In the genomic region with DNA sequence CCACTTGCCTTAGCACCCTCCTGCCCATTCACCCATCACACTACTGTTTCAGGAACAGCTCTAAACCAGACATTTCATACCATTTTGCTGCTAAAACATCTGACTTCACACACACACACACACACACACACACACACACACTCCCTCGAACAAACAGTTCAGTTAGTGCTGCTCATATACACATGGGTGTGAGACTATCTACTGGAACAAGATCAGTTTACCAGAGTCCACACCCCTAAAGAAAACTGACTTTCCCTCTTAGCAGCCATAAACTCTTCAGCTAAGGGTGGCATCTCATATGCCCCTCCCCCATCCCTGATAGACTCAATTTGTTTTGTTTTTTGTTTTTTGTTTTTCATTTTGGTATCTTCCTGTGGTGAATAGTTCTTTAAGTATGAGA, we compare ENCODE assay signal across 22 mouse cellular contexts.
DNase-seq lines count a peak whose midpoint lies in the region; ATAC-seq and TF ChIP-seq lines count a peak whose summit lies in the region.
"Had no signal": no experiment of that assay in that cellular context is flagged by ENCODE, and none has a peak within 500 bp of the region (broad histone marks: within the 10 kb centered on the region; RNA-seq: fewer than 3 reads in every experiment).

No protein-coding gene starts in this region.

- no peak for DNase-seq in kidney, postnatal 0 days (ENCODE audit: low spot score)
- DNase-seq in kidney, postnatal 14 days: no peak
- peak; percentile 1 for DNase-seq in c-Kit-positive CD71-positive TER-119-positive erythroid progenitor cells, embryonic 14.5 days (ENCODE audit: low spot score)
- DNase-seq in adrenal gland, postnatal 25 days: no peak
- DNase-seq: adrenal gland, adult 2 months; adrenal gland, postnatal 36 days; cerebellum, adult 11 months; cerebellum, adult 8-10 months; cerebellum, postnatal 25 days; forebrain, postnatal 0 days; gastrocnemius, postnatal 14 days; heart, adult 2 months; heart, postnatal 14 days had no signal

- 88% methylated on average over 1 of the region's 1 CpGs for WGBS in kidney, postnatal 0 days
- WGBS in forebrain, embryonic 15.5 days: 90% methylated on average over 1 of the region's 1 CpGs

- H3K9me3 ChIP-seq in kidney, postnatal 0 days (replicated peaks; ENCODE audit: low read length): no peaks in the 10 kb centered on the region
- no peaks in the 10 kb centered on the region for H3K9me3 ChIP-seq in forebrain, embryonic 15.5 days
- H3K9me3 ChIP-seq: embryonic facial prominence, embryonic 12.5 days; forebrain, embryonic 12.5 days; heart, embryonic 15.5 days; hindbrain, embryonic 13.5 days had no signal

- H3K9ac ChIP-seq in kidney, postnatal 0 days (ENCODE audit: low read depth, low read length): no peak overlapping the region
- no peak overlapping the region for H3K9ac ChIP-seq in forebrain, embryonic 15.5 days (replicated peaks)
- H3K9ac ChIP-seq: embryonic facial prominence, embryonic 12.5 days; forebrain, embryonic 12.5 days; forebrain, postnatal 0 days; heart, embryonic 15.5 days; hindbrain, embryonic 13.5 days had no signal

- H3K36me3 ChIP-seq in kidney, postnatal 0 days (ENCODE audit: insufficient read depth, low read length): 0 out of 2 replicates have a peak, but pooled peaks cover 4% of the 10 kb centered on the region
- H3K36me3 ChIP-seq in forebrain, embryonic 15.5 days: peaks cover 47% of the 10 kb centered on the region
- H3K36me3 ChIP-seq: heart, embryonic 15.5 days had no signal

- no peak for TF ChIP-seq CTCF in kidney, postnatal 0 days (IDR thresholded peaks at IDR 0.05; ENCODE audit: low read depth)

- no peak overlapping the region for H3K4me3 ChIP-seq in kidney, postnatal 0 days (replicated peaks; ENCODE audit: low read depth, low read length)
- H3K4me3 ChIP-seq in forebrain, embryonic 15.5 days: no peak overlapping the region
- H3K4me3 ChIP-seq: embryonic facial prominence, embryonic 12.5 days; forebrain, embryonic 12.5 days; heart, adult 2 months; heart, embryonic 15.5 days; hindbrain, embryonic 13.5 days had no signal

- no peak overlapping the region for H3K4me2 ChIP-seq in kidney, postnatal 0 days (ENCODE audit: low read length)
- no peak overlapping the region for H3K4me2 ChIP-seq in forebrain, embryonic 15.5 days (replicated peaks)
- H3K4me2 ChIP-seq: embryonic facial prominence, embryonic 12.5 days; forebrain, embryonic 12.5 days; heart, embryonic 11.5 days; heart, embryonic 15.5 days; hindbrain, embryonic 13.5 days had no signal

- H3K27ac ChIP-seq in kidney, postnatal 0 days: peak overlapping the region; percentile 44; the same call in 1 of the 2 replicates
- H3K27ac ChIP-seq in forebrain, embryonic 15.5 days (replicated peaks): no peak overlapping the region
- H3K27ac ChIP-seq: embryonic facial prominence, embryonic 12.5 days; forebrain, embryonic 12.5 days; heart, adult 2 months; heart, embryonic 15.5 days; hindbrain, embryonic 13.5 days had no signal

- H3K4me1 ChIP-seq in kidney, postnatal 0 days (replicated peaks; ENCODE audit: insufficient read depth, low read length): no peaks in the 10 kb centered on the region
- no peaks in the 10 kb centered on the region for H3K4me1 ChIP-seq in forebrain, embryonic 15.5 days
- H3K4me1 ChIP-seq: forebrain, embryonic 12.5 days; hindbrain, embryonic 13.5 days had no signal

- H3K27me3 ChIP-seq in kidney, postnatal 0 days (ENCODE audit: insufficient read depth, low read length): no peaks in the 10 kb centered on the region
- H3K27me3 ChIP-seq in forebrain, embryonic 15.5 days: no peaks in the 10 kb centered on the region
- H3K27me3 ChIP-seq: embryonic facial prominence, embryonic 12.5 days; forebrain, embryonic 12.5 days; heart, embryonic 15.5 days; hindbrain, embryonic 13.5 days; Patski had no signal

- ATAC-seq in kidney, postnatal 0 days (replicated peaks; ENCODE audit: low FRiP score, low read depth): no peak
- peak; percentile 14; the same call in 1 of the 2 replicates for ATAC-seq in megakaryocyte progenitor cell, adult 5-6 weeks (replicated peaks; ENCODE audit: poor library complexity)
- no peak for ATAC-seq in erythroblast, adult 5-6 weeks (replicated peaks; ENCODE audit: low FRiP score, poor library complexity, severe bottlenecking)
- ATAC-seq in forebrain, embryonic 15.5 days (replicated peaks): no peak
- ATAC-seq: forebrain, postnatal 0 days; Patski had no signal
